Mouse (Mus musculus) brain, embryonic 14.5 days (tissue): Measurements from ENCODE around the gene Smarca2. TPM values are rescaled to one million over a fixed set of nuclear protein-coding genes. Genes with fewer than 3 reads are reported as not detected.

Experiments
- DNase-seq: peaks from one replicate; pipeline ENCODE4 v3.0.0-alpha.2; 2011; ENCODE audit warnings: low read depth
- CTCF ChIP-seq: fragments of 200-500 bp; IDR thresholded peaks from 2 replicates; pipeline ENCODE4 v1.5.1; 2012; ENCODE audit warnings: inconsistent platforms, mild to moderate bottlenecking, moderate library complexity, borderline replicate concordance; ENCODE audit not compliant: insufficient read depth, insufficient read length; ENCODE audit errors: extremely low read depth
- POLR2A ChIP-seq: fragments of 200-500 bp; IDR thresholded peaks from 2 replicates; pipeline ENCODE4 v1.6.1; 2012; ENCODE audit warnings: mild to moderate bottlenecking, inconsistent platforms, borderline replicate concordance; ENCODE audit not compliant: poor library complexity, insufficient read depth, insufficient read length, severe bottlenecking; ENCODE audit errors: extremely low read depth
- polyA plus RNA-seq: library from polyadenylated mRNA; depleted of rRNA; stranded (reverse); fragments of >200 nt; gene quantifications from 2 replicates; pipeline ENCODE4 v1.2.3, GENCODE M21; 2012

The Smarca2 gene
- polyA plus RNA-seq, 1 experiment = 100 TPM

- peak; percentile 33 for DNase-seq
- TF ChIP-seq CTCF = no peak
- no peak for TF ChIP-seq POLR2A
These were observed 71.1 kb downstream of the Smarca2 start for GRCm38 (mm10) chr19:26675917-26676316.

- TF ChIP-seq POLR2A (no peak), CTCF (no peak)
- peak; percentile 85 for DNase-seq
These were observed 73.7 kb downstream of the Smarca2 start for GRCm38 (mm10) chr19:26678543-26678942.

DNA sequence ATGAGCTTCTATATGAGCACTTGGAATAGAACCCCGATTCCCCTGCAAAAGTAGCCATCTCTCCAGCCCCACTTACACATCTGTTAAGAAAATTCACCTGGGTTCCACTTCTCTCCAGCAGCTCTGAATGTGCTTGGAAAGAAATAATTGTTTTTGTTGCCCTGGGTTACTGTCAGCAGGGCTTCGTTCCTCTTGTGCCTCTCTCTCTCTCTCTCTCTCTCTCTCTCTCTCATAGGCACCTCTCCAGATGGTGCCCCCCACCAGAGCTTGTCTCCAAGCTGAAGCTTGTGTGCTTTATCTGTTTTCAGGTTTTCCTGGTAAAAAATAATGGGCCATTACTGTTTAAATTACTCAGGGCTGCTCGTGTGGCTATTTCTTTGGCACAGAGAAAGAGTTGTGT, 74.8 kb downstream of the Smarca2 start:
- DNase-seq = peak; percentile 60
- TF ChIP-seq POLR2A = no peak
- TF ChIP-seq CTCF = no peak

DNA sequence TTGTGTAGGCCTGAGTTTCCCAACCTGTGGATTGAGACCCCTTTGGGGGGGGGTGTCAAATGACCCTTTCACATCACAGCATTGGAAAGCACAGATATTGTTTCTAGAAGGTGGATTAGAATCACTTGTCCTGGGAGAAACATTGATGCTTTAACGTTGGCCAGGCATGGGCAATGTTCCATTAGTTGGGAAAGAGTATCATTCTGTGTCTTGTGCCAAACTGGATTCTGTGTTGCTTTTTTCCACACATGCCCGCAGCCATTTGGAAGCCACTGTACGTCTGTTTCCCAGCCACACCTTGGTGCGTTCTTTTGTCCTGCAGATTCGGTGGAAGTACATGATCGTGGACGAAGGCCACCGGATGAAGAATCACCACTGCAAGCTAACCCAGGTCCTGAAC, 76.7 kb downstream of the Smarca2 start:
- no peak for TF ChIP-seq CTCF
- TF ChIP-seq POLR2A = no peak
- no peak for DNase-seq

GRCm38 (mm10) chr19:26682130-26682529, 77.3 kb downstream of the Smarca2 start:
- TF ChIP-seq CTCF (no peak), POLR2A (no peak)
- DNase-seq = no peak

- no peak for TF ChIP-seq CTCF
- TF ChIP-seq POLR2A = no peak
These were observed 77.9 kb downstream of the Smarca2 start for GRCm38 (mm10) chr19:26682731-26683130.

GRCm38 (mm10) chr19:26683731-26684130, 78.9 kb downstream of the Smarca2 start:
- TF ChIP-seq CTCF (no peak), POLR2A (no peak)
- DNase-seq = no peak

More at GRCm38 (mm10) chr19:26682731-26683130, 77.9 kb downstream of the Smarca2 start:
- DNase-seq = no peak

GRCm38 (mm10) chr19:26690516-26690915, 85.7 kb downstream of the Smarca2 start:
- TF ChIP-seq POLR2A (no peak), CTCF (no peak)
- DNase-seq = no peak

GRCm38 (mm10) chr19:26697107-26697506, 92.3 kb downstream of the Smarca2 start:
- TF ChIP-seq CTCF (no peak), POLR2A (no peak)
- DNase-seq = no peak

- TF ChIP-seq CTCF = no peak
- no peak for TF ChIP-seq POLR2A
- no peak for DNase-seq
These were observed 99.8 kb downstream of the Smarca2 start for GRCm38 (mm10) chr19:26704545-26705209.

DNA sequence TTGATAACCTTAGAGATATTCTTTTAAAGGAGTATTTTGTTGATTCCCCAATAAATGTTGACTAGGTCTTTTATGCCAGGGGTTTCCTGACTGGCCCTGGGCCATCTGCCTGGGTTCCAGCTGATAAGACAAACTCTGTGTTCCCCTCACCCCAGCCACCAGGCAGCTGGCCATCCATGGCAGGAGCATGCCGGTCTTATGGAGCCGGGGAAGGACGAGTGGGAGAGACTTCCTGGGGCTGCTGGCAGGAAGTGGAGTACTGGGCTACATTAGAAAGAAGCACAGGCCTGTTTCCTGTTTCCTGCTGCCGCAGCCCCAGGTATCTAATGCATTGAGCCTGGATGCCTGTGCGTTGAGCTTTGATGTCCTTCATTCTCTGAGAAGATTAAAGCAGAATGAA, 102.1 kb downstream of the Smarca2 start:
- TF ChIP-seq CTCF (no peak), POLR2A (no peak)

DNA sequence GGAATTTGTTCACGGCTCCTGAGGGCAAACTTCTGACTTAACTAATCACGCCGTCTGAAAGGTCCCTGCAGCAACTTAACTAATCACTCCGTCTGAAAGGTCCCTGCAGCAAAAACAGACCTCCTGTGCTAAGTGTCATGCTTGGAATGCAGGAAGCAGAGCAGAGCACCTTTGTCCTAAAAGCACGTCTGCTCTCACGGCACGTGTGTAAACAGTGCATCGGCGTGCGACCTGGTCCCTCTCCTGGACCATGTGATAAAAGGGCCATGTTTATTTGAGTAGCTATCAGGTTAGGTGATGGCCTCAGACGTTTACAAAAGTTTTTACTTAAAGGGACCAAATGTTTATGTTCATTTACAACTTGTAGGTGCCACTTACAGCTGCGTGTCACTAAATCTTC, 104.2 kb downstream of the Smarca2 start:
- no peak for DNase-seq
- no peak for TF ChIP-seq CTCF

More for the DNA sequence above, 102.1 kb downstream of the Smarca2 start:
- no peak for DNase-seq
